Mouse (Mus musculus) liver, embryonic 14.5 days (tissue): ENCODE results near the gene E2f2. TPM values are rescaled to one million over a fixed set of nuclear protein-coding genes. Genes with fewer than 3 reads are reported as not detected.
A peak's percentile ranks its signal among the peaks of the same experiment; 100 is the strongest.

Experiments used
- ATAC-seq: fragments of 200-750 bp; cut with Nextera tagmentation; 2 replicates; pipeline ENCODE4 v1.8.0; 2017; ENCODE audit warnings: moderate number of reproducible peaks, mild to moderate bottlenecking, moderate library complexity; ENCODE audit not compliant: insufficient read depth
- DNase-seq, 3 experiments: peaks; one replicate each; pipeline ENCODE4 v3.0.0-alpha.2; 2012 to 2013; ENCODE audit warnings: low read depth in 3 of 3, low spot score in 3 of 3
- H3K27ac ChIP-seq: fragments of 300-500 bp; sonication (generic); 2 replicates; pipeline ENCODE4 v1.5.1; 2014; ENCODE audit warnings: moderate library complexity, mild to moderate bottlenecking, control low read depth, inconsistent platforms
- H3K27me3 ChIP-seq: fragments of 300-500 bp; sonication (generic); 2 replicates; pipeline ENCODE4 v1.6.1; 2014; ENCODE audit warnings: mild to moderate bottlenecking, low read length, moderate library complexity; ENCODE audit not compliant: control insufficient read depth, insufficient read depth
- H3K36me3 ChIP-seq: fragments of 300-500 bp; sonication (generic); replicated peaks from 2 replicates; pipeline ENCODE4 v1.6.1; 2014; ENCODE audit warnings: low read depth; ENCODE audit not compliant: control insufficient read depth, insufficient read depth
- H3K4me1 ChIP-seq, 2 experiments: fragments of 200-500 bp in 1 of 2; fragments of 300-500 bp in 1 of 2; sonication (generic) in 1 of 2; replicated peaks; 2 replicates each; pipeline ENCODE4 v1.6.1; 2012 to 2014; ENCODE audit warnings: antibody characterized with exemption in 1 of 2, inconsistent platforms in 1 of 2, low read length in 1 of 2; ENCODE audit not compliant: control insufficient read depth in 2 of 2, insufficient read depth in 2 of 2
- H3K4me2 ChIP-seq: fragments of 300-500 bp; sonication (generic); 2 replicates; pipeline ENCODE4 v1.6.1; 2014; ENCODE audit warnings: low read depth, mild to moderate bottlenecking, control low read depth, moderate library complexity
- H3K4me3 ChIP-seq, 2 experiments: fragments of 200-500 bp in 1 of 2; fragments of 300-500 bp in 1 of 2; sonication (generic) in 1 of 2; 2 replicates each; pipeline ENCODE4 v1.5.1; 2012 to 2014; ENCODE audit warnings: low read depth in 2 of 2, low read length in 2 of 2, mild to moderate bottlenecking in 2 of 2, control low read depth in 1 of 2, inconsistent platforms in 1 of 2, moderate library complexity in 1 of 2; ENCODE audit not compliant: insufficient read depth in 1 of 2
- H3K9ac ChIP-seq: fragments of 300-500 bp; sonication (generic); replicated peaks from 2 replicates; pipeline ENCODE4 v1.6.1; 2014; ENCODE audit warnings: mild to moderate bottlenecking, control low read depth, moderate library complexity
- H3K9me3 ChIP-seq: fragments of 300-500 bp; sonication (generic); 2 replicates; pipeline ENCODE4 v1.6.1; 2016; ENCODE audit warnings: low read length, mixed read lengths; ENCODE audit not compliant: control insufficient read depth
- CTCF ChIP-seq: IDR thresholded peaks from 2 replicates; pipeline ENCODE4 v1.5.1; 2016; ENCODE audit warnings: antibody characterized with exemption, low read depth, control low read depth
- EP300 ChIP-seq: IDR thresholded peaks from 2 replicates; pipeline ENCODE4 v1.6.1; 2016; ENCODE audit warnings: antibody characterized with exemption, low read depth
- WGBS: fragments of 180-500 bp; shearing (Covaris S2); extraction: QIAGEN DNeasy Blood & Tissue Kit; methylation state at CpG from one replicate; pipeline ENCODE4 v1.1.7; 2014; ENCODE audit not compliant: insufficient replicate concordance; 5-methylcytosine and 5-hydroxymethylcytosine counted together
- polyA plus RNA-seq, 2 experiments: library from polyadenylated mRNA; depleted of rRNA in 1 of 2; stranded (reverse) in 1 of 2; unstranded in 1 of 2; fragments of >200 nt; fragmentation: Nextera tagmentation in 1 of 2; extraction: Ambion mirVana in 1 of 2; gene quantifications; 2 replicates each; pipeline versions ENCODE4 v1.2.1 to v1.2.3; 2012 to 2014

Gene E2f2
- polyA plus RNA-seq, 2 experiments: 40.5 to 50.3 TPM

- H3K4me3 ChIP-seq: no peak overlapping the region
- no peak for ATAC-seq
Observed at GRCm38 (mm10) chr4:136240955-136241354, 68.8 kb downstream of the E2f2 start.

GRCm38 (mm10) chr4:136242065-136242703 lies 70.0 kb downstream of the E2f2 start:
- DNase-seq: no peak
- peak; percentile 65 for TF ChIP-seq CTCF
- no peak for TF ChIP-seq EP300
- Histone ChIP-seq H3K4me1 (no peaks in the 10 kb centered on the region), H3K9me3 (no peaks in the 10 kb centered on the region), H3K27ac (no peak overlapping the region), H3K4me3 (no peak overlapping the region), H3K27me3 (peaks cover 41% of the 10 kb centered on the region), H3K36me3 (no peaks in the 10 kb centered on the region), H3K4me2 (no peak overlapping the region), H3K9ac (no peak overlapping the region)
- WGBS: 27% methylated on average over 8 of the region's 8 CpGs
- ATAC-seq: no peak

More at GRCm38 (mm10) chr4:136240955-136241354, 68.8 kb downstream of the E2f2 start:
- no peak overlapping the region for H3K27ac ChIP-seq
- no peak for DNase-seq
- no peaks in the 10 kb centered on the region for H3K36me3 ChIP-seq
- no peak overlapping the region for H3K4me2 ChIP-seq
- TF ChIP-seq CTCF (no peak), EP300 (no peak)
- 60% methylated on average over 8 of the region's 8 CpGs for WGBS
- no peaks in the 10 kb centered on the region for H3K4me1 ChIP-seq
- peaks cover 29% of the 10 kb centered on the region for H3K27me3 ChIP-seq
- H3K9ac ChIP-seq: no peak overlapping the region
- H3K9me3 ChIP-seq: no peaks in the 10 kb centered on the region

DNA sequence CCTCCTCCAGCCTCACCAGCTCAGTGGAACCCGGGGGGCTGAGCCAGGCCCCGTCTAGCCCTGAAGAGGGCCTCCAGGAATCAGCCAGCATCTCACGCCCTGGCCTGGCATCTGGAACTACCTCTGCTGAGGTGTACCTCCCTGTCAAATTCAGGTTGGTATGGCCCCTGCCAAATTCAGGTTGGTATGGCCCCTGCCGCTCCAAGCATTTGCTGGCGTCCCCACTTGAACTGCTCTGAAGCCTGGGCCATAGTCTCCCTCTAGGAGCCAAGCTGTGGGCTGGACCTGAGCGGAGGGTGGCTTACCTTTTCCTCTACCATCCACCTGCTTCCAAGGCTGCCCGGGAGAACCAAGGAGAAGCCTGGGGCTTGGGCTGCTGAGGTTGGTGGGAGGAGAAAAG lies 70.5 kb downstream of the E2f2 start:
- Histone ChIP-seq H3K4me1 (no peaks in the 10 kb centered on the region), H3K36me3 (no peaks in the 10 kb centered on the region), H3K27ac (no peak overlapping the region), H3K9ac (no peak overlapping the region), H3K4me3 (no peak overlapping the region), H3K9me3 (no peaks in the 10 kb centered on the region), H3K4me2 (no peak overlapping the region), H3K27me3 (peaks cover 42% of the 10 kb centered on the region)
- TF ChIP-seq CTCF: no peak
- no peak for TF ChIP-seq EP300
- no peak for ATAC-seq
- whole genome bisulfite sequencing: 58% methylated on average over 7 of the region's 7 CpGs
- DNase-seq: no peak

GRCm38 (mm10) chr4:136244208-136244607 lies 72.0 kb downstream of the E2f2 start:
- H3K27me3 ChIP-seq: peaks cover 43% of the 10 kb centered on the region
- TF ChIP-seq CTCF (no peak), EP300 (no peak)

More at GRCm38 (mm10) chr4:136244208-136244607, 72.0 kb downstream of the E2f2 start:
- H3K27ac ChIP-seq: no peak overlapping the region
- 47% methylated on average over 7 of the region's 7 CpGs for WGBS
- DNase-seq (no peak), ATAC-seq (no peak)
- no peaks in the 10 kb centered on the region for H3K4me1 ChIP-seq
- H3K9me3 ChIP-seq: no peaks in the 10 kb centered on the region
- H3K36me3 ChIP-seq: no peaks in the 10 kb centered on the region
- no peak overlapping the region for H3K4me2 ChIP-seq
- no peak overlapping the region for H3K9ac ChIP-seq
- H3K4me3 ChIP-seq: no peak overlapping the region

Other genes starting within 250 kb of the E2f2 start
- gene Hmgcl, start 225.9 kb upstream of the E2f2 start, polyA plus RNA-seq (2012; rRNA removed): 28.9 and 43.4 TPM in 2 replicates
- 71.9 and 76.5 TPM in 2 replicates for gene Hmgcl, start 225.9 kb upstream of the E2f2 start, polyA plus RNA-seq (2014; fragmentation: Nextera tagmentation; extraction: Ambion mirVana)
- 20.5 and 22.8 TPM in 2 replicates for gene Gale, start 208.7 kb upstream of the E2f2 start, polyA plus RNA-seq (2012; rRNA removed)
- gene Gale, start 208.7 kb upstream of the E2f2 start, polyA plus RNA-seq (2014; fragmentation: Nextera tagmentation; extraction: Ambion mirVana): 32.6 and 38.0 TPM in 2 replicates
- gene Lypla2, start 199.8 kb upstream of the E2f2 start, polyA plus RNA-seq (2012; rRNA removed): 26.5 and 29.2 TPM in 2 replicates
- gene Lypla2, start 199.8 kb upstream of the E2f2 start, polyA plus RNA-seq (2014; fragmentation: Nextera tagmentation; extraction: Ambion mirVana): 30.6 and 36.8 TPM in 2 replicates
- 40.2 and 49.0 TPM in 2 replicates for gene Pithd1, start 185.1 kb upstream of the E2f2 start, polyA plus RNA-seq (2012; rRNA removed)
- gene Pithd1, start 185.1 kb upstream of the E2f2 start, polyA plus RNA-seq (2014; fragmentation: Nextera tagmentation; extraction: Ambion mirVana): 71.2 and 79.5 TPM in 2 replicates
- 9.7 and 16.2 TPM in 2 replicates for gene Eloa, start 150.6 kb upstream of the E2f2 start, polyA plus RNA-seq (2012; rRNA removed)
- gene Eloa, start 150.6 kb upstream of the E2f2 start, polyA plus RNA-seq (2014; fragmentation: Nextera tagmentation; extraction: Ambion mirVana): 29.0 and 30.0 TPM in 2 replicates
- gene Rpl11, start 119.0 kb upstream of the E2f2 start, polyA plus RNA-seq (2012; rRNA removed): 457 and 805 TPM in 2 replicates
- 325 and 341 TPM in 2 replicates for gene Rpl11, start 119.0 kb upstream of the E2f2 start, polyA plus RNA-seq (2014; fragmentation: Nextera tagmentation; extraction: Ambion mirVana)
- gene Id3, start 28.9 kb upstream of the E2f2 start, polyA plus RNA-seq (2012; rRNA removed): 23.0 and 29.8 TPM in 2 replicates
- gene Id3, start 28.9 kb upstream of the E2f2 start, polyA plus RNA-seq (2014; fragmentation: Nextera tagmentation; extraction: Ambion mirVana): 33.2 and 33.8 TPM in 2 replicates
- gene Asap3, start 34.0 kb downstream of the E2f2 start, polyA plus RNA-seq (2012; rRNA removed): 1.1 and 1.2 TPM in 2 replicates
- 0.66 and 0.85 TPM in 2 replicates for gene Asap3, start 34.0 kb downstream of the E2f2 start, polyA plus RNA-seq (2014; fragmentation: Nextera tagmentation; extraction: Ambion mirVana)
- 2.3 and 4.8 TPM in 2 replicates for gene Tcea3, start 75.3 kb downstream of the E2f2 start, polyA plus RNA-seq (2012; rRNA removed)
- 12.4 and 15.6 TPM in 2 replicates for gene Tcea3, start 75.3 kb downstream of the E2f2 start, polyA plus RNA-seq (2014; fragmentation: Nextera tagmentation; extraction: Ambion mirVana)
- 2.6 and 2.7 TPM in 2 replicates for gene Zfp46, start 112.3 kb downstream of the E2f2 start, polyA plus RNA-seq (2012; rRNA removed)
- 2.6 and 2.9 TPM in 2 replicates for gene Zfp46, start 112.3 kb downstream of the E2f2 start, polyA plus RNA-seq (2014; fragmentation: Nextera tagmentation; extraction: Ambion mirVana)
- 21.0 and 41.5 TPM in 2 replicates for gene Hnrnpr, start 138.5 kb downstream of the E2f2 start, polyA plus RNA-seq (2012; rRNA removed)
- 40.7 and 48.9 TPM in 2 replicates for gene Hnrnpr, start 138.5 kb downstream of the E2f2 start, polyA plus RNA-seq (2014; fragmentation: Nextera tagmentation; extraction: Ambion mirVana)